Mouse (Mus musculus) neural tube, embryonic 14.5 days (tissue): ENCODE results near the gene Hist1h2bl. TPM values are rescaled to one million over a fixed set of nuclear protein-coding genes. Genes with fewer than 3 reads are reported as not detected.
"Not testable (repeated sequence)": the region's sequence is repeated elsewhere in the genome, so short reads cannot be mapped to it uniquely, and the experiment has no call there.

Experiments used
- ATAC-seq: fragments of 200-750 bp; cut with Nextera tagmentation; 2 replicates; pipeline ENCODE4 v1.8.0; 2017; ENCODE audit warnings: low read depth, mild to moderate bottlenecking, moderate TSS enrichment, moderate library complexity
- H3K27ac ChIP-seq: fragments of 300-500 bp; sonication (generic); 2 replicates; pipeline ENCODE4 v1.5.1; 2014; ENCODE audit warnings: low read depth, mild to moderate bottlenecking, control low read depth, low read length, moderate library complexity, mixed read lengths
- H3K27me3 ChIP-seq: fragments of 300-500 bp; sonication (generic); 2 replicates; pipeline ENCODE4 v1.6.1; 2014; ENCODE audit warnings: low read length; ENCODE audit not compliant: control insufficient read depth, insufficient read depth
- H3K36me3 ChIP-seq: fragments of 300-500 bp; sonication (generic); 2 replicates; pipeline ENCODE4 v1.6.1; 2014; ENCODE audit warnings: low read length, mixed read lengths; ENCODE audit not compliant: control insufficient read depth, insufficient read depth
- H3K4me1 ChIP-seq: fragments of 300-500 bp; sonication (generic); 2 replicates; pipeline ENCODE4 v1.6.1; 2014; ENCODE audit warnings: low read length; ENCODE audit not compliant: control insufficient read depth, insufficient read depth
- H3K4me2 ChIP-seq: fragments of 300-500 bp; sonication (generic); 2 replicates; pipeline ENCODE4 v1.6.1; 2014; ENCODE audit warnings: mild to moderate bottlenecking, low read depth, low read length, control low read depth
- H3K4me3 ChIP-seq: fragments of 300-500 bp; sonication (generic); 2 replicates; pipeline ENCODE4 v1.5.1; 2014; ENCODE audit warnings: low read depth, low read length, control low read depth, mixed read lengths
- H3K9ac ChIP-seq: fragments of 300-500 bp; sonication (generic); replicated peaks from 2 replicates; pipeline ENCODE4 v1.6.1; 2014; ENCODE audit warnings: low read depth, mild to moderate bottlenecking, control low read depth, low read length, mixed read lengths
- H3K9me3 ChIP-seq: fragments of 300-500 bp; sonication (generic); 2 replicates; pipeline ENCODE4 v1.6.1; 2016; ENCODE audit warnings: low read length; ENCODE audit not compliant: control insufficient read depth
- WGBS: fragments of 180-500 bp; shearing (Covaris S2); extraction: QIAGEN DNeasy Blood & Tissue Kit; methylation state at CpG from one replicate; pipeline ENCODE4 v1.1.7; 2014; 5-methylcytosine and 5-hydroxymethylcytosine counted together
- polyA plus RNA-seq: library from polyadenylated mRNA; unstranded; fragments of >200 nt; fragmentation: Nextera tagmentation; extraction: Ambion mirVana; gene quantifications from 2 replicates; pipeline ENCODE4 v1.2.1, GENCODE M21; 2014

Gene Hist1h2bl
- polyA plus RNA-seq: 1.5 TPM in 1 of 2 replicates, not detected in the other

GRCm38 (mm10) chr13:21715864-21716539 is at the start of gene Hist1h2bl, which contains the start of gene Hist1h2ai:
Hist1h2bl (minus strand) TSS chr13:21716143.
Hist1h2ai (plus strand) TSS chr13:21716422.
- Histone ChIP-seq H3K4me3 (peak within 1 kb of the TSS; percentile 37), H3K27ac (peak within 1 kb of the TSS; percentile 92), H3K4me1 (peaks cover 17% of the 10 kb centered on the region), H3K9ac (peak within 1 kb of the TSS; percentile 17), H3K4me2 (peak within 1 kb of the TSS; percentile 76)
- H3K9me3 ChIP-seq, H3K27me3 ChIP-seq, H3K36me3 ChIP-seq: not testable (repeated sequence)
- WGBS: under 1% methylated on average over 29 of the region's 50 CpGs
- peak; percentile 94 for ATAC-seq

GRCm38 (mm10) chr13:21755707-21756106 is 39.8 kb upstream of the Hist1h2bl start:
- Histone ChIP-seq H3K27me3 (no peaks in the 10 kb centered on the region), H3K4me1 (peaks cover 13% of the 10 kb centered on the region), H3K36me3 (no peaks in the 10 kb centered on the region), H3K9me3 (no peaks in the 10 kb centered on the region), H3K4me3 (no peak overlapping the region), H3K4me2 (no peak overlapping the region), H3K27ac (no peak overlapping the region), H3K9ac (no peak overlapping the region)
- whole genome bisulfite sequencing: 73% methylated on average over 1 of the region's 1 CpGs
- ATAC-seq: no peak

GRCm38 (mm10) chr13:21754294-21755001 is 38.5 kb upstream of the Hist1h2bl start:
- Histone ChIP-seq H3K4me1 (peaks cover 18% of the 10 kb centered on the region), H3K4me2 (peak overlapping the region; percentile 71), H3K9ac (0 out of 2 replicates have a peak overlapping the region, but pooled peaks have one; percentile 21), H3K27ac (peak overlapping the region; percentile 16; the same call in 1 of the 2 replicates), H3K4me3 (peak overlapping the region; percentile 38)
- H3K9me3 ChIP-seq, H3K36me3 ChIP-seq, H3K27me3 ChIP-seq: not testable (repeated sequence)
- peak; percentile 2; the same call in 1 of the 2 replicates for ATAC-seq
- WGBS: 2% methylated on average over 18 of the region's 26 CpGs

- peak; percentile 97 for ATAC-seq
- H3K27me3 ChIP-seq: not testable (repeated sequence)
- under 1% methylated on average over 37 of the region's 50 CpGs for WGBS
Observed at GRCm38 (mm10) chr13:21753524-21754285, 37.8 kb upstream of the Hist1h2bl start, which contains the start of the genes Hist1h2ak and Hist1h2bn. Hist1h2ak (minus strand) TSS chr13:21753827. Hist1h2bn (plus strand) TSS chr13:21754123.

GRCm38 (mm10) chr13:21753051-21753523 is 37.1 kb upstream of the Hist1h2bl start:
- Histone ChIP-seq H3K9ac (peak overlapping the region; percentile 48), H3K27me3 (no peaks in the 10 kb centered on the region), H3K4me2 (peak overlapping the region; percentile 71), H3K9me3 (no peaks in the 10 kb centered on the region), H3K4me1 (peaks cover 28% of the 10 kb centered on the region), H3K36me3 (no peaks in the 10 kb centered on the region), H3K4me3 (peak overlapping the region; percentile 38), H3K27ac (peak overlapping the region; percentile 85)
- WGBS: 2% methylated on average over 10 of the region's 10 CpGs
- no peak for ATAC-seq

More at GRCm38 (mm10) chr13:21753524-21754285, 37.8 kb upstream of the Hist1h2bl start, which contains the start of the genes Hist1h2ak and Hist1h2bn:
- peak within 1 kb of the TSS; percentile 38 for H3K4me3 ChIP-seq
- peak within 1 kb of the TSS; percentile 48 for H3K9ac ChIP-seq
- H3K4me1 ChIP-seq: peaks cover 25% of the 10 kb centered on the region
- H3K4me2 ChIP-seq: peak within 1 kb of the TSS; percentile 71
- not testable (repeated sequence) for H3K36me3 ChIP-seq, H3K9me3 ChIP-seq
- peak within 1 kb of the TSS; percentile 85 for H3K27ac ChIP-seq

DNA sequence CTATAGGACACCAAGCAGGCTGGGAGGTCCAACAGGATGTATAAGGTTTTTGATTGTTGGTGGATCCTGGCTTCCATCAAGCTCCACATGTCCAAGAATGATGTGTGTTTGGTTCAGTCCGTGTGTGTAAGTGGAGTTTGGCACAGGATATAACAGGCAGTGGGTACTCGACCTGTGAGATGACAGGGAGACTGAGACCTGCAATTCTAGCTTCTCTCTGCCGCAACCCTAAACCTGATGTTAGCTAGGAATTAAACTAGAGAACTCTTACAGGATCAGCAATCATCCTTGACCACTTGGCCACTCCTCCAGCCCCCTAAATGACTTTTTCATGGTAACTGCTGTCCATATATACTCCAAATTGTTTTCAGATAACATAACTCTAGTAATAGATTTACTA is 36.4 kb upstream of the Hist1h2bl start:
- H3K27ac ChIP-seq: no peak overlapping the region
- no peaks in the 10 kb centered on the region for H3K27me3 ChIP-seq
- H3K9ac ChIP-seq: no peak overlapping the region
- ATAC-seq: no peak
- no peak overlapping the region for H3K4me3 ChIP-seq
- H3K9me3 ChIP-seq: no peaks in the 10 kb centered on the region
- H3K4me2 ChIP-seq: 0 out of 2 replicates have a peak overlapping the region, but pooled peaks have one; percentile 71
- H3K36me3 ChIP-seq: no peaks in the 10 kb centered on the region
- 49% methylated on average over 3 of the region's 3 CpGs for WGBS
- peaks cover 30% of the 10 kb centered on the region for H3K4me1 ChIP-seq

- H3K9ac ChIP-seq: no peak overlapping the region
- H3K4me3 ChIP-seq: no peak overlapping the region
- no peak overlapping the region for H3K27ac ChIP-seq
- H3K4me1 ChIP-seq: peaks cover 33% of the 10 kb centered on the region
- no peaks in the 10 kb centered on the region for H3K36me3 ChIP-seq
- H3K9me3 ChIP-seq: no peaks in the 10 kb centered on the region
- no peak for ATAC-seq
- no peaks in the 10 kb centered on the region for H3K27me3 ChIP-seq
- no peak overlapping the region for H3K4me2 ChIP-seq
- 77% methylated on average over 3 of the region's 3 CpGs for WGBS
Observed at GRCm38 (mm10) chr13:21751827-21752226, 35.9 kb upstream of the Hist1h2bl start.

DNA sequence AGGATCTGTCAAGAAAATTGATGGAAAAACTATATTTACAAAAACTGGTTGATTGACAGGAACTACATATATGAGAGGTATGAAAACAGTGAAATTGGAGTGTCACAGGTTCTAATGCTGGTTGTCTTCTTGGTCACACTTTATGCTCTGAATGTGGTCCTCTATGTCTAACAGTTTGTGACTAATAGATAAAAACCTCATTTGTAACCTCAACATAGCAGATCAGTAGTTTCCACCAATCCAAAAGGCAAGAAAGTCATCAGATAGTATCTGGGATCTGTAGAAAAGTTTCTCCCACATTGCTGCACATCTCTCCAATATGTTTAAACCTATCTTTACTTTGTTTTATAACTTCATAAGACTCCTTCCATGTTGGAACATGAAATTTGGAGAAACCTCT is 35.5 kb upstream of the Hist1h2bl start:
- no peak for ATAC-seq
- no peaks in the 10 kb centered on the region for H3K36me3 ChIP-seq
- no peak overlapping the region for H3K4me2 ChIP-seq
- peaks cover 33% of the 10 kb centered on the region for H3K4me1 ChIP-seq
- no peak overlapping the region for H3K9ac ChIP-seq
- no peak overlapping the region for H3K4me3 ChIP-seq
- H3K9me3 ChIP-seq: no peaks in the 10 kb centered on the region
- H3K27me3 ChIP-seq: no peaks in the 10 kb centered on the region
- no peak overlapping the region for H3K27ac ChIP-seq
